Comparison of ENCODE assay signal across 16 mouse cellular contexts in genomic region chr16:38904202-38904601, GRCm38 (mm10). TPM values are rescaled to one million over a fixed set of nuclear protein-coding genes. Genes with fewer than 3 reads are reported as not detected.
DNase-seq lines count a peak whose midpoint lies in the region; ATAC-seq and TF ChIP-seq lines count a peak whose summit lies in the region.
"Had no signal": no experiment of that assay in that cellular context is flagged by ENCODE, and none has a peak within 500 bp of the region (broad histone marks: within the 10 kb centered on the region; RNA-seq: fewer than 3 reads in every experiment).

No protein-coding gene starts in this region.

- H3K9me3 ChIP-seq in forebrain, embryonic 16.5 days (ENCODE audit: control insufficient read depth, low read length) = no peaks in the 10 kb centered on the region
- no peaks in the 10 kb centered on the region for H3K9me3 ChIP-seq in midbrain, postnatal 0 days (ENCODE audit: low read length)
- H3K9me3 ChIP-seq: embryonic facial prominence, embryonic 12.5 days; liver, embryonic 12.5 days had no signal

- peak; percentile 25 for DNase-seq in kidney, adult 18-20 months
- no peak for DNase-seq in kidney, postnatal 25 days
- DNase-seq in brain, adult 2 months (ENCODE audit: low read depth, low spot score) = peak; percentile 71
- no peak for DNase-seq in midbrain, postnatal 0 days (ENCODE audit: low spot score)
- DNase-seq in cerebellum, postnatal 10 days = no peak
- DNase-seq in frontal cortex, postnatal 36 days (ENCODE audit: low spot score in 2 of 2) = no peak
- DNase-seq in cerebellum, adult 2 months = no peak
- DNase-seq: adrenal gland, postnatal 25 days; cerebellum, adult 11 months; gastrocnemius, postnatal 25 days; lung, postnatal 14 days; thymus, adult 18-20 months had no signal

- peak overlapping the region; percentile 34 for H3K4me2 ChIP-seq in forebrain, embryonic 16.5 days (ENCODE audit: low read length)
- 0 out of 2 replicates have a peak overlapping the region, but pooled peaks have one; percentile 4 for H3K4me2 ChIP-seq in midbrain, postnatal 0 days (ENCODE audit: low read depth, low read length, poor library complexity, severe bottlenecking)
- H3K4me2 ChIP-seq: embryonic facial prominence, embryonic 12.5 days; liver, embryonic 12.5 days had no signal

- no peak overlapping the region for H3K27ac ChIP-seq in forebrain, embryonic 16.5 days (ENCODE audit: low read length)
- no peak overlapping the region for H3K27ac ChIP-seq in midbrain, postnatal 0 days (ENCODE audit: low read depth, low read length)
- no peak overlapping the region for H3K27ac ChIP-seq in cerebellum, adult 2 months (ENCODE audit: insufficient read depth, low read length)
- H3K27ac ChIP-seq: embryonic facial prominence, embryonic 12.5 days; liver, embryonic 12.5 days had no signal

- ATAC-seq in forebrain, embryonic 16.5 days = no peak
- no peak for ATAC-seq in midbrain, postnatal 0 days (ENCODE audit: low FRiP score)
- ATAC-seq: inflammation-experienced regulatory T-cells, adult 6 months; liver, embryonic 12.5 days had no signal

- no peak for TF ChIP-seq CTCF in midbrain, postnatal 0 days (IDR thresholded peaks at IDR 0.05)
- no peak for TF ChIP-seq CTCF in cerebellum, adult 2 months (IDR thresholded peaks at IDR 0.05; ENCODE audit: borderline replicate concordance, insufficient read depth, low read depth, low read length)

- H3K4me1 ChIP-seq in forebrain, embryonic 16.5 days (replicated peaks; ENCODE audit: control insufficient read depth, insufficient read depth, low read length) = peaks cover 16% of the 10 kb centered on the region
- no peaks in the 10 kb centered on the region for H3K4me1 ChIP-seq in midbrain, postnatal 0 days (ENCODE audit: insufficient read depth, low read length)
- H3K4me1 ChIP-seq in cerebellum, adult 2 months (ENCODE audit: control insufficient read depth, insufficient read depth, low read length) = no peaks in the 10 kb centered on the region
- H3K4me1 ChIP-seq: liver, embryonic 12.5 days had no signal

- H3K36me3 ChIP-seq in forebrain, embryonic 16.5 days (ENCODE audit: control insufficient read depth, insufficient read depth) = no peaks in the 10 kb centered on the region
- H3K36me3 ChIP-seq in midbrain, postnatal 0 days (ENCODE audit: insufficient read depth, low read length) = no peaks in the 10 kb centered on the region
- H3K36me3 ChIP-seq: embryonic facial prominence, embryonic 12.5 days; liver, embryonic 12.5 days had no signal

- WGBS in forebrain, embryonic 16.5 days = 44% methylated on average over 9 of the region's 9 CpGs
- WGBS in midbrain, postnatal 0 days = 65% methylated on average over 9 of the region's 9 CpGs
- WGBS in cerebellum, adult 2 months = 83% methylated on average over 9 of the region's 9 CpGs

- TF ChIP-seq POLR2A in cerebellum, adult 2 months (IDR thresholded peaks at IDR 0.05; ENCODE audit: borderline replicate concordance, insufficient read depth, low read length) = no peak

- H3K4me3 ChIP-seq in forebrain, embryonic 16.5 days (replicated peaks; ENCODE audit: low read length) = no peak overlapping the region
- no peak overlapping the region for H3K4me3 ChIP-seq in midbrain, postnatal 0 days (ENCODE audit: low read depth, low read length)
- no peak overlapping the region for H3K4me3 ChIP-seq in cerebellum, adult 2 months (replicated peaks; ENCODE audit: insufficient read depth, low read depth, low read length)
- H3K4me3 ChIP-seq: embryonic facial prominence, embryonic 12.5 days; liver, embryonic 12.5 days had no signal

- H3K27me3 ChIP-seq in forebrain, embryonic 16.5 days (replicated peaks; ENCODE audit: control insufficient read depth, insufficient read depth, low read length) = 0 out of 2 replicates have a peak, but pooled peaks cover 4% of the 10 kb centered on the region
- no peaks in the 10 kb centered on the region for H3K27me3 ChIP-seq in midbrain, postnatal 0 days (ENCODE audit: insufficient read depth, low read length)
- no peaks in the 10 kb centered on the region for H3K27me3 ChIP-seq in cerebellum, adult 2 months (ENCODE audit: control insufficient read depth, insufficient read depth, low read length)

- H3K9ac ChIP-seq in forebrain, embryonic 16.5 days (replicated peaks; ENCODE audit: low read depth, low read length) = no peak overlapping the region
- H3K9ac ChIP-seq in midbrain, postnatal 0 days (replicated peaks; ENCODE audit: low read length, poor library complexity, severe bottlenecking) = no peak overlapping the region
- H3K9ac ChIP-seq: embryonic facial prominence, embryonic 12.5 days; liver, embryonic 12.5 days had no signal

RNA-seq across cellular contexts. Expression of gene Igsf11, which starts 11.7 kb away (rescaled TPM):
- 2.8 and 3.2 TPM in 2 replicates for polyA plus RNA-seq in forebrain, embryonic 16.5 days (2015; fragmentation: Nextera tagmentation; extraction: Ambion mirVana)
- total RNA-seq in midbrain, postnatal 0 days (2014; rRNA removed) = 13.0 and 18.7 TPM in 2 replicates
- polyA plus RNA-seq in midbrain, postnatal 0 days (2015; fragmentation: Nextera tagmentation; extraction: Ambion mirVana) = 3.1 TPM in 2 replicates
- 17.4 and 20.1 TPM in 2 replicates for polyA plus RNA-seq in cerebellum, adult 2 months (2012; rRNA removed)
- polyA plus RNA-seq: inflammation-experienced regulatory T-cells, adult 6 months had no signal

Comparison
In these comparisons a context has a peak if more than half of its experiments do, and no peak if none do; other contexts are left out.
1. DNase-seq: peak in kidney, adult 18-20 months (single experiment) and brain, adult 2 months (single experiment); none in kidney, postnatal 25 days (0 of 2), midbrain, postnatal 0 days (single experiment), cerebellum, postnatal 10 days (0 of 2), frontal cortex, postnatal 36 days (0 of 2) and cerebellum, adult 2 months (0 of 2).